Mouse (Mus musculus): ENCODE measurements around the gene Glod5. TPM values are rescaled to one million over a fixed set of nuclear protein-coding genes. Genes with fewer than 3 reads are reported as not detected.

The Glod5 gene
- total and polyA plus RNA-seq, 3 experiments, result not detected

DNA sequence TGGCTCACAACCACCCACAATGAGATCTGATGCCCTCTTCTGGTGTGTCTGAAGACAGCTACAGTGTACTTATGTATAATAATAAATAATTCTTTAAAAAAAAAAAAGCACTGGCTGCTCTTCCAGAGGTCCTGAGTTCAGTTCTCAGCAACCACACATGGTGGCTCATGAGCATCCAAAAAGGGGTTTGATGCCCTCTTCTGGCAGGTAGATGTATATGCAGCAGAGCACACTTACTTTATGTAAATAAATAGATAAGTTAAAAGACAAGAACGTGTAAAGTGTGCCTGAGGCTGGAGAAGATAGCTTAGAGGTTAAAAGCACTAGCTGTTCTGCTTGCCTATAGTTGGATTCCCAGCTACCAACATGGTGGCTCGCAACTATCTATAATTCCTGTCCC lies 6.5 kb upstream of the Glod5 start:
- no peak for DNase-seq (ENCODE audit: extremely low read depth)
- in situ Hi-C loops (cut with MboI; ENCODE audit: low pct_ligation_motif_present, low pct_unique_long_range_greater_than_20kb, low sequenced_read_pairs) (no loop called here), dilution Hi-C loops (cut with MboI; ENCODE audit: extremely low pct_ligation_motif_present, extremely low pct_unique_long_range_greater_than_20kb, low sequenced_read_pairs) (no loop called here)
- no peaks in the 10 kb centered on the region for H3K4me1 ChIP-seq (ENCODE audit: control insufficient read depth in 1 of 2, insufficient read depth in 2 of 2)
- H3K79me2 ChIP-seq (replicated peaks; ENCODE audit: control insufficient read depth, extremely low read depth, insufficient read depth, poor library complexity, severe bottlenecking), result no peaks in the 10 kb centered on the region
- no peaks in the 10 kb centered on the region for H3K36me3 ChIP-seq (replicated peaks in 1 of 2; ENCODE audit: control insufficient read depth in 1 of 2, insufficient read depth in 1 of 2, low read length in 1 of 2)
- H3K9me3 ChIP-seq (replicated peaks; ENCODE audit: low read length), result no peaks in the 10 kb centered on the region
- H3K27me3 ChIP-seq (replicated peaks), result no peaks in the 10 kb centered on the region
- H3K9ac ChIP-seq (ENCODE audit: insufficient read depth, low read depth), result no peak overlapping the region
- H3K4me3 ChIP-seq (replicated peaks in 1 of 3; ENCODE audit: low read depth in 2 of 3, low read length in 2 of 3, poor library complexity in 1 of 3), result no peak overlapping the region
- H3K4me2 ChIP-seq (ENCODE audit: insufficient read depth, low read depth, poor library complexity, severe bottlenecking), result no peak overlapping the region
- no peak overlapping the region for H3K27ac ChIP-seq (ENCODE audit: insufficient read depth, low read depth)
- peak in 1 of 2 experiments; percentile 32; a peak in 2 of 4 replicates for TF ChIP-seq CTCF (conservative IDR thresholded peaks at IDR 0.05 in 1 of 2, IDR thresholded peaks at IDR 0.05 in 1 of 2; ENCODE audit: low read depth in 2 of 2, low read length in 2 of 2)
- no peak for TF ChIP-seq TCF12 (IDR thresholded peaks at IDR 0.05; ENCODE audit: low read depth, low read length)

- Histone ChIP-seq H3K4me2 (ENCODE audit: insufficient read depth, low read depth, poor library complexity, severe bottlenecking) (no peak overlapping the region), H3K36me3 (replicated peaks in 1 of 2; ENCODE audit: control insufficient read depth in 1 of 2, insufficient read depth in 1 of 2, low read length in 1 of 2) (no peaks in the 10 kb centered on the region), H3K27me3 (replicated peaks) (no peaks in the 10 kb centered on the region), H3K4me3 (replicated peaks in 1 of 3; ENCODE audit: low read depth in 2 of 3, low read length in 2 of 3, poor library complexity in 1 of 3) (no peak overlapping the region), H3K79me2 (replicated peaks; ENCODE audit: control insufficient read depth, extremely low read depth, insufficient read depth, poor library complexity, severe bottlenecking) (no peaks in the 10 kb centered on the region), H3K4me1 (ENCODE audit: control insufficient read depth in 1 of 2, insufficient read depth in 2 of 2) (no peaks in the 10 kb centered on the region), H3K9ac (ENCODE audit: insufficient read depth, low read depth) (no peak overlapping the region), H3K9me3 (replicated peaks; ENCODE audit: low read length) (no peaks in the 10 kb centered on the region), H3K27ac (ENCODE audit: insufficient read depth, low read depth) (no peak overlapping the region)
- dilution Hi-C loops (cut with MboI; ENCODE audit: extremely low pct_ligation_motif_present, extremely low pct_unique_long_range_greater_than_20kb, low sequenced_read_pairs), result no loop called here
- DNase-seq (ENCODE audit: extremely low read depth), result peak; percentile 17
- TF ChIP-seq CHD1 (IDR thresholded peaks at IDR 0.05; ENCODE audit: low read depth, low read length) (no peak), RAD21 (IDR thresholded peaks at IDR 0.05; ENCODE audit: low read depth, low read length) (no peak; the same call in none of the 2 replicates), MYC (IDR thresholded peaks at IDR 0.05; ENCODE audit: low read depth, low read length) (0 out of 2 replicates have a peak, but pooled peaks have one; percentile 25), SMC3 (IDR thresholded peaks at IDR 0.05; ENCODE audit: low read depth, low read length) (peak; percentile 24; the same call in 1 of the 2 replicates), USF1 (IDR thresholded peaks at IDR 0.05; ENCODE audit: low read depth, low read length) (no peak), MAZ (IDR thresholded peaks at IDR 0.05; ENCODE audit: low read depth, low read length) (no peak), CTCF (conservative IDR thresholded peaks at IDR 0.05 in 1 of 2, IDR thresholded peaks at IDR 0.05 in 1 of 2; ENCODE audit: low read depth in 2 of 2, low read length in 2 of 2) (peak; percentile 17 to 56; a peak in 2 of 4 replicates)
- in situ Hi-C loops (cut with MboI; ENCODE audit: low pct_ligation_motif_present, low pct_unique_long_range_greater_than_20kb, low sequenced_read_pairs), result no loop called here
Measured at GRCm38 (mm10) chrX:8020111-8020778, 2.0 kb upstream of the Glod5 start.

DNA sequence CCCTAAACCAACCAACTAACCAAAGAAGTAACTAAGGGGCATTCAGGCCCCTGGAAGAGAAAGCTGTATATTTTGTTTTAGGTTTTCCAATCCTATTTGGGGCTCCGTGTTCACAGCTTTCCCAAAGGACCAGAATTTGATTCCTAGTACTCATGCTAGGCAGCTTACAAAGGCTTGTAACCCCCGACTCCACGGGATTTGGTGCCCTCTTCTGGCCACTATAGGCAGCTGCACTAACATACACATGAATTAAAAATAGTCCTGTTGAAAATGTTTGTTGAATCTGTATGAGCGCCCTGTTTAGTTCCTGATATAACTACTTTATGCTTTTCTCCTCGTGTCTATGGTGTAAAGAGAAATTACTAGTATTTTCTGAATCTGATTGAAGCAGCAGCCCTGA lies 1.1 kb downstream of the Glod5 start:
- dilution Hi-C loops (cut with MboI; ENCODE audit: extremely low pct_ligation_motif_present, extremely low pct_unique_long_range_greater_than_20kb, low sequenced_read_pairs), result no loop called here
- no peak overlapping the region for H3K27ac ChIP-seq (ENCODE audit: insufficient read depth, low read depth)
- H3K4me3 ChIP-seq (replicated peaks in 1 of 3; ENCODE audit: low read depth in 2 of 3, low read length in 2 of 3, poor library complexity in 1 of 3), result peak overlapping the region in 1 of 3 experiments; percentile 3
- H3K9ac ChIP-seq (ENCODE audit: insufficient read depth, low read depth), result no peak overlapping the region
- no peaks in the 10 kb centered on the region for H3K9me3 ChIP-seq (replicated peaks; ENCODE audit: low read length)
- no peaks in the 10 kb centered on the region for H3K36me3 ChIP-seq (replicated peaks in 1 of 2; ENCODE audit: control insufficient read depth in 1 of 2, insufficient read depth in 1 of 2, low read length in 1 of 2)
- H3K4me1 ChIP-seq (ENCODE audit: control insufficient read depth in 1 of 2, insufficient read depth in 2 of 2), result 0 out of 4 replicates have a peak, but pooled peaks cover 0 to 2% of the 10 kb centered on the region in 2 experiments
- no peaks in the 10 kb centered on the region for H3K79me2 ChIP-seq (replicated peaks; ENCODE audit: control insufficient read depth, extremely low read depth, insufficient read depth, poor library complexity, severe bottlenecking)
- in situ Hi-C loops (cut with MboI; ENCODE audit: low pct_ligation_motif_present, low pct_unique_long_range_greater_than_20kb, low sequenced_read_pairs), result loop anchor here (5.0 kb wide), 1 partner anchor 105 kb away; no protein-coding TSS in a partner anchor
- peak; percentile 51 for DNase-seq (ENCODE audit: extremely low read depth)
- TF ChIP-seq RAD21 (IDR thresholded peaks at IDR 0.05; ENCODE audit: low read depth, low read length), result peak; percentile 74
- TF ChIP-seq KAT2A (IDR thresholded peaks at IDR 0.05; ENCODE audit: insufficient replicate concordance, low read length), result no peak
- peak; percentile 61 for TF ChIP-seq SMC3 (IDR thresholded peaks at IDR 0.05; ENCODE audit: low read depth, low read length)
- no peak for TF ChIP-seq POLR2AphosphoS2 (IDR thresholded peaks at IDR 0.05; ENCODE audit: low read depth, low read length)
- peak; percentile 55 to 74 for TF ChIP-seq CTCF (conservative IDR thresholded peaks at IDR 0.05 in 1 of 2, IDR thresholded peaks at IDR 0.05 in 1 of 2; ENCODE audit: low read depth in 2 of 2, low read length in 2 of 2)
- TF ChIP-seq ZC3H11A (IDR thresholded peaks at IDR 0.05; ENCODE audit: low read depth, low read length), result peak; percentile 20; the same call in 1 of the 2 replicates
- no peaks in the 10 kb centered on the region for H3K27me3 ChIP-seq (replicated peaks)
- peak overlapping the region; percentile 21; the same call in 1 of the 2 replicates for H3K4me2 ChIP-seq (ENCODE audit: insufficient read depth, low read depth, poor library complexity, severe bottlenecking)
